Mouse (Mus musculus): ENCODE data around the gene Gm14403. TPM values are rescaled to one million over a fixed set of nuclear protein-coding genes. Genes with fewer than 3 reads are reported as not detected.
"Not testable (repeated sequence)": the region's sequence is repeated elsewhere in the genome, so short reads cannot be mapped to it uniquely, and the experiment has no call there.

Gm14403 gene
- 5.8 and 7.0 TPM in 2 replicates for polyA plus RNA-seq (2014; fragmentation: Nextera tagmentation; extraction: Ambion mirVana)

GRCm38 (mm10) chr2:177498067-177498466, at the start of gene Gm14403:
TSS of gene Gm14403 (plus strand) at chr2:177498215.
- not testable (repeated sequence) for H3K36me3 ChIP-seq (ENCODE audit: control insufficient read depth, insufficient read depth, low read length); ATAC-seq (replicated peaks; ENCODE audit: low FRiP score, low TSS enrichment, low read depth); H3K27ac ChIP-seq (ENCODE audit: low read depth); H3K9ac ChIP-seq (ENCODE audit: low read length); H3K9me3 ChIP-seq (ENCODE audit: control insufficient read depth, low read length); H3K4me1 ChIP-seq (replicated peaks; ENCODE audit: control insufficient read depth, insufficient read depth, low read length); H3K27me3 ChIP-seq (replicated peaks; ENCODE audit: control insufficient read depth, insufficient read depth, low read length)
- WGBS, result 12% methylated on average over 7 of the region's 7 CpGs
- Histone ChIP-seq H3K4me3 (ENCODE audit: low read depth, low read length) (peak within 1 kb of the TSS; percentile 31), H3K4me2 (ENCODE audit: low read length) (peak within 1 kb of the TSS; percentile 31)
- peak; percentile 51 for DNase-seq (ENCODE audit: low spot score)

GRCm38 (mm10) chr2:177464676-177465075, 33.3 kb upstream of the Gm14403 start, which contains the start of gene Zfp970:
TSS of gene Zfp970 (plus strand) at chr2:177464733.
- H3K27ac ChIP-seq (ENCODE audit: low read depth); H3K27me3 ChIP-seq (replicated peaks; ENCODE audit: control insufficient read depth, insufficient read depth, low read length); H3K4me1 ChIP-seq (replicated peaks; ENCODE audit: control insufficient read depth, insufficient read depth, low read length); H3K9ac ChIP-seq (ENCODE audit: low read length); ATAC-seq (replicated peaks; ENCODE audit: low FRiP score, low TSS enrichment, low read depth); H3K36me3 ChIP-seq (ENCODE audit: control insufficient read depth, insufficient read depth, low read length); H3K9me3 ChIP-seq (ENCODE audit: control insufficient read depth, low read length): not testable (repeated sequence)
- Histone ChIP-seq H3K4me3 (ENCODE audit: low read depth, low read length) (peak within 1 kb of the TSS; percentile 33), H3K4me2 (ENCODE audit: low read length) (peak within 1 kb of the TSS; percentile 40)
- WGBS, result 4% methylated on average over 7 of the region's 9 CpGs
- DNase-seq (ENCODE audit: low spot score), result peak; percentile 52

- ATAC-seq (replicated peaks; ENCODE audit: low FRiP score, low TSS enrichment, low read depth); H3K27me3 ChIP-seq (replicated peaks; ENCODE audit: control insufficient read depth, insufficient read depth, low read length); DNase-seq (ENCODE audit: low spot score); H3K4me3 ChIP-seq (ENCODE audit: low read depth, low read length); H3K9me3 ChIP-seq (ENCODE audit: control insufficient read depth, low read length); H3K4me1 ChIP-seq (replicated peaks; ENCODE audit: control insufficient read depth, insufficient read depth, low read length); H3K27ac ChIP-seq (ENCODE audit: low read depth); H3K36me3 ChIP-seq (ENCODE audit: control insufficient read depth, insufficient read depth, low read length); H3K4me2 ChIP-seq (ENCODE audit: low read length); H3K9ac ChIP-seq (ENCODE audit: low read length): not testable (repeated sequence)
Measured at GRCm38 (mm10) chr2:177468222-177468621, 29.8 kb upstream of the Gm14403 start.

- not testable (repeated sequence) for H3K27ac ChIP-seq (ENCODE audit: low read depth); ATAC-seq (replicated peaks; ENCODE audit: low FRiP score, low TSS enrichment, low read depth); H3K9ac ChIP-seq (ENCODE audit: low read length); H3K9me3 ChIP-seq (ENCODE audit: control insufficient read depth, low read length); H3K27me3 ChIP-seq (replicated peaks; ENCODE audit: control insufficient read depth, insufficient read depth, low read length); H3K4me3 ChIP-seq (ENCODE audit: low read depth, low read length); DNase-seq (ENCODE audit: low spot score); H3K4me1 ChIP-seq (replicated peaks; ENCODE audit: control insufficient read depth, insufficient read depth, low read length); H3K36me3 ChIP-seq (ENCODE audit: control insufficient read depth, insufficient read depth, low read length); H3K4me2 ChIP-seq (ENCODE audit: low read length)
- 88% methylated on average over 5 of the region's 10 CpGs for WGBS
Measured at GRCm38 (mm10) chr2:177472261-177472660, 25.8 kb upstream of the Gm14403 start.

GRCm38 (mm10) chr2:177481971-177482370, 16.0 kb upstream of the Gm14403 start:
- not testable (repeated sequence) for H3K9ac ChIP-seq (ENCODE audit: low read length); H3K36me3 ChIP-seq (ENCODE audit: control insufficient read depth, insufficient read depth, low read length); H3K4me2 ChIP-seq (ENCODE audit: low read length); ATAC-seq (replicated peaks; ENCODE audit: low FRiP score, low TSS enrichment, low read depth); H3K9me3 ChIP-seq (ENCODE audit: control insufficient read depth, low read length); H3K27me3 ChIP-seq (replicated peaks; ENCODE audit: control insufficient read depth, insufficient read depth, low read length); DNase-seq (ENCODE audit: low spot score); H3K27ac ChIP-seq (ENCODE audit: low read depth); H3K4me3 ChIP-seq (ENCODE audit: low read depth, low read length); H3K4me1 ChIP-seq (replicated peaks; ENCODE audit: control insufficient read depth, insufficient read depth, low read length)
- 88% methylated on average over 1 of the region's 1 CpGs for WGBS

- not testable (repeated sequence) for H3K27me3 ChIP-seq (replicated peaks; ENCODE audit: control insufficient read depth, insufficient read depth, low read length); H3K27ac ChIP-seq (ENCODE audit: low read depth); H3K4me2 ChIP-seq (ENCODE audit: low read length); ATAC-seq (replicated peaks; ENCODE audit: low FRiP score, low TSS enrichment, low read depth); H3K9ac ChIP-seq (ENCODE audit: low read length); H3K36me3 ChIP-seq (ENCODE audit: control insufficient read depth, insufficient read depth, low read length); DNase-seq (ENCODE audit: low spot score); H3K9me3 ChIP-seq (ENCODE audit: control insufficient read depth, low read length); H3K4me3 ChIP-seq (ENCODE audit: low read depth, low read length); H3K4me1 ChIP-seq (replicated peaks; ENCODE audit: control insufficient read depth, insufficient read depth, low read length)
- 87% methylated on average over 11 of the region's 11 CpGs for WGBS
Measured at GRCm38 (mm10) chr2:177483238-177483948, 14.6 kb upstream of the Gm14403 start.

GRCm38 (mm10) chr2:177499182-177499581, 1.2 kb downstream of the Gm14403 start:
- not testable (repeated sequence) for H3K9ac ChIP-seq (ENCODE audit: low read length); H3K27ac ChIP-seq (ENCODE audit: low read depth); H3K36me3 ChIP-seq (ENCODE audit: control insufficient read depth, insufficient read depth, low read length); ATAC-seq (replicated peaks; ENCODE audit: low FRiP score, low TSS enrichment, low read depth); H3K9me3 ChIP-seq (ENCODE audit: control insufficient read depth, low read length); DNase-seq (ENCODE audit: low spot score); H3K4me2 ChIP-seq (ENCODE audit: low read length); H3K4me1 ChIP-seq (replicated peaks; ENCODE audit: control insufficient read depth, insufficient read depth, low read length); H3K27me3 ChIP-seq (replicated peaks; ENCODE audit: control insufficient read depth, insufficient read depth, low read length); H3K4me3 ChIP-seq (ENCODE audit: low read depth, low read length)
- WGBS, result 29% methylated on average over 1 of the region's 1 CpGs

GRCm38 (mm10) chr2:177505211-177505719, 7.2 kb downstream of the Gm14403 start:
- H3K4me3 ChIP-seq (ENCODE audit: low read depth, low read length); H3K9me3 ChIP-seq (ENCODE audit: control insufficient read depth, low read length); H3K9ac ChIP-seq (ENCODE audit: low read length); H3K36me3 ChIP-seq (ENCODE audit: control insufficient read depth, insufficient read depth, low read length); H3K4me2 ChIP-seq (ENCODE audit: low read length); H3K4me1 ChIP-seq (replicated peaks; ENCODE audit: control insufficient read depth, insufficient read depth, low read length); H3K27me3 ChIP-seq (replicated peaks; ENCODE audit: control insufficient read depth, insufficient read depth, low read length); ATAC-seq (replicated peaks; ENCODE audit: low FRiP score, low TSS enrichment, low read depth); H3K27ac ChIP-seq (ENCODE audit: low read depth); DNase-seq (ENCODE audit: low spot score): not testable (repeated sequence)
- 87% methylated on average over 1 of the region's 1 CpGs for WGBS

GRCm38 (mm10) chr2:177511381-177511780, 13.4 kb downstream of the Gm14403 start:
- H3K4me3 ChIP-seq (ENCODE audit: low read depth, low read length); H3K27ac ChIP-seq (ENCODE audit: low read depth); H3K4me2 ChIP-seq (ENCODE audit: low read length); H3K27me3 ChIP-seq (replicated peaks; ENCODE audit: control insufficient read depth, insufficient read depth, low read length); H3K36me3 ChIP-seq (ENCODE audit: control insufficient read depth, insufficient read depth, low read length); H3K9ac ChIP-seq (ENCODE audit: low read length); DNase-seq (ENCODE audit: low spot score); H3K9me3 ChIP-seq (ENCODE audit: control insufficient read depth, low read length); H3K4me1 ChIP-seq (replicated peaks; ENCODE audit: control insufficient read depth, insufficient read depth, low read length); ATAC-seq (replicated peaks; ENCODE audit: low FRiP score, low TSS enrichment, low read depth): not testable (repeated sequence)
- 73% methylated on average over 4 of the region's 4 CpGs for WGBS

Measured in intestine, embryonic 14.5 days (tissue).